Mouse (Mus musculus) T-cell, adult 2 months (primary cell): ENCODE measurements around the gene Nfic.

ENCODE experiments used
- DNase-seq: peaks from one replicate; pipeline ENCODE4 v3.0.0; 2022; ENCODE audit warnings: low spot score

Nfic gene

DNA sequence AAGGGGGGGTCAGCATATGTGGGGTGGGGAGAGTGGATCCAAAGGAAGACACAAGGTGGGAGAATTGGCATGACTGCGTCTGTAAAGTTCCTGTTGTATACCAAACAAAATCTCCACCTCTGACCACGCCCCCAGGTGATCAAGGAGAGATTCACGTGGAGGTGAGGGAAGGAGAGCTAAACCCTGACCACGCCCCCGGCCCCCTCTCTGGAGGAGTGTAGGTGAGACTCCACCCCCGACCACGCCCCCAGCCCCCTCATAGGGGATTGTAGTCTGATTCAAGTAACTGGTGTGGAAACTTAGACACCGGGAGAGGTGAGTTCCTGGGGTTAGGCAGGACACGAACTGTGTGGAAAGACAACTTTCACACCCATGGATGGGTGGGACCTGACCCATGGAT is 51.4 kb downstream of the Nfic start:
- no peak for DNase-seq

GRCm38 (mm10) chr10:81403511-81403910 is 51.9 kb downstream of the Nfic start:
- DNase-seq = no peak

GRCm38 (mm10) chr10:81402227-81402765 is 53.1 kb downstream of the Nfic start:
- no peak for DNase-seq

- DNase-seq = no peak
Observed at GRCm38 (mm10) chr10:81401521-81402226, 53.8 kb downstream of the Nfic start.

- no peak for DNase-seq
Observed at GRCm38 (mm10) chr10:81401205-81401520, 54.3 kb downstream of the Nfic start.

DNA sequence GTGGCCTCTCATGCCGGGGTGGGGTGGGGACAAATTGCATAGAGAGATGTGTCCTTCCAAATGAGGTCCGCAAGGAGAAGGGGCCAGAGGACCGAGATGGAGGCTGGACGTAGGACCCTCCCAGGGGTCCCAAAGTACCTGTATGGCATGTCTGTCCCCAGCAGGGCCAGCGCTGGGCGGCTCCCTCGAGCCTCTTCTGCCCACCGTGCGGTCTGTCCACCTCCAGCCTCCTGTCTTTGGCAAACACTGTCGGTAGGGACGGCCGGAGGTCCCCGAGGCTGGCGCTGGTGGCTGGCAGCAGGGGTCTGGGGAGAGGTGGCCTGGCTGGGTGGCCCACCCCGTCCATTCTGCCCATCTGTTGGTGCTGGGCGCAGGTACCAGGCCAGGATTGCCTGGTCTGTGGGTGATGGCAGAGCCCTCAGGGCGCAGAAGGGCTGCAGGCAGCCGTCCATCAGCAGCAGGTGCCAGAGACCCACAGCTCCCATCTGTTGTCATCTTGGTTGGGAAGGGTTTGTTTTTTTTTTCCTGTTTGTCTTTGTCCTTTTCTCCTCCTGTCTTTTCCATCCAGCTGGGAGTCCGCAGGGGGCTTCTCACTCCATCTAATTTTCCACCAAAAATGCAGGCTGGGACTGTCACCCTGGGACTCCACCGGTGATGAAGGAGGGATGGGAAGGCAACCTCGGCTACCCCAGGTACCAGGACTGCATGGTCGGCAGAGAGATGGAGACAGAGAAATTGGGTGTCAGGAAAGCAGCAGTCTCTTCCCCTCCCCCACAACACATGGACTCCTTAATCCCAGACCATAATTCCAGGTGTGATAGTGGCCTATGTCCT is 54.8 kb downstream of the Nfic start:
- DNase-seq = no peak

- DNase-seq = no peak
Observed at GRCm38 (mm10) chr10:81399798-81400308, 55.6 kb downstream of the Nfic start.

- no peak for DNase-seq
Observed at GRCm38 (mm10) chr10:81399296-81399695, 56.1 kb downstream of the Nfic start.

DNA sequence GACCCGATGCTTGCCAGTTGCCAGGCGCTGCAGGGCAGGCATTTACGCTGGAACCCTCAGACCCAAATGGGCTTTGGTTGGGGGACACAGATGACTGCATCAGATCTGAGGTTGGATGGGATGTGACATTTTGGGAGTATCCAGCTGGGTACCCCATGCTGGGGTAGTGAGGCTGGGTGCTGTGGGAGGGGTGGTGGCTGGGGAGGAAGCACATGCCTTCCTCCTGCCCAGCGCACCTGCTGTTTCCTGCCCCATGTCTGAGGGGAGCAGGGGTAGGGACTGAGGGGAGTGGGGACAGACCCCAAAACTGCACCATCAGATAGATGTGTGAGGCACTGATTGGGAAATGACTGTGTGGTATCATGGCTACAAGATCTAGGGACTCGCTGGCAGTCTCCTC is 58.7 kb downstream of the Nfic start:
- DNase-seq = no peak

DNA sequence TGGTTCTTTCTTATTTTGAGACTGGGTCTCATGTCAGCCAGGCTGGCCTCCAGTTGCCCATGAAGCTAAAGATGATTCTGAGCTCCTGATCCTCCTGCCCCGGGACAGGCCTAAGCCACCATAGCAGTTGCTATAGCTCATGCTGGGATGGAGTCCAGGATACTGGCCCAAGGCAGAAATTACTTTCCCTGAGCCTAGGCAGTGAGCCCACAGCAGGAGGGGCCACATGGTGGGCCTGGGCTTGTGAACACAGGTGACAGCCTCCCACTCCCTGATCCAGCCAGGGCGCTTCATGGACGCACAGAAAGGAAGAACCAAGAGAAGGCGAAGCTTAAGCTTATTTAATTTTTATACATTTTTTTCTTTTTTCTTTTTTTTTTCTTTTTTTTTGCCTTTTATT is 59.6 kb downstream of the Nfic start:
- DNase-seq = no peak

DNA sequence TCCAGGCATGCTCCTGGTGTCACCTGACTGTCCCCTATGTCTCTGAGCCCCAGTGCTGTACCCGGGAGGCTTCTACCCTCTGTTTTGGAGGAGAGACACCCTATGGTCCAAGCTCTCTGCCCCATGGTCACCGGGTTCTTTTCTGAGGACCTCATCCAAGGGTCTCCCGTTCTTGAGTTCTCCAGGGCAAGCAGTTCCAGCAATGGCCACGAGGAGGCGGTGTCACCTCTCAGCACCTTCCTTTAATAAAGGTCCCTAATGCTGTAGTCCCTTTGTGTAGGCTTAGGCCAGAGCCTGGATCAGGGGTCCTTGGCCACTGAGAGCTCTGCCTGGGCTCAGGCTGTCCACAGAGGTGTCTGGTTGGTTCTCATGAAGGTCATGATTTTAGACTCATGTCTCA is 60.3 kb downstream of the Nfic start:
- peak; percentile 60 for DNase-seq

DNA sequence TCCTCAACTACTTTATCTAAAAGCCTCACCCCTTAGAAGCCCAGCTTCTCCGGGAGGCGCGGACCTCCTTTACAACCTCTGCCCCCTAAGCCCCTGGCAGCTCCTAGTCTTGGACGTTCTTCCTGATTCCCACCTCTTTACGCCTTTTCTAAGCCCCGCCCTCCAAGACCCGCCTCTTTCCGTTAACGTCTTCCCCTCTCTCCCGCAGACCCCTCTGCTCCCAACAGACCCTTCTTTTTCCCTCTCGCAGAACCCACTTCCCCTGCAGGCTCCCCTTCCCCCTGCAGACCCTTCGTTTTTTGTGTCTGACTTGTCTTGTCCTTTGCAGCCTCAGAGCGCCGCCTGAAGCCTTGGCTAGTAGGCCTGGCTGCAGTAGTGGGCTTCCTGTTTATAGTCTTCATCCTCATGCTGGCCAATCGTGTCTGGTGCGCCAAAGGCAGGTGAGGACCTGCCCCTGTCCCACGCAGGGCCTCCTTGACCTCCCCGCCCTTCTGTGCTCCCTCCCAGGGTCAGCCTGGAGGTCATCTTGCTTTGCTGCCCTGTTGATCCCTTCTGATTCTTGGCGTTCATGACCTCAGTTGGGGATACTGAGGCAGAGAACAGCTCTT is 61.9 kb downstream of the Nfic start:
- no peak for DNase-seq

DNA sequence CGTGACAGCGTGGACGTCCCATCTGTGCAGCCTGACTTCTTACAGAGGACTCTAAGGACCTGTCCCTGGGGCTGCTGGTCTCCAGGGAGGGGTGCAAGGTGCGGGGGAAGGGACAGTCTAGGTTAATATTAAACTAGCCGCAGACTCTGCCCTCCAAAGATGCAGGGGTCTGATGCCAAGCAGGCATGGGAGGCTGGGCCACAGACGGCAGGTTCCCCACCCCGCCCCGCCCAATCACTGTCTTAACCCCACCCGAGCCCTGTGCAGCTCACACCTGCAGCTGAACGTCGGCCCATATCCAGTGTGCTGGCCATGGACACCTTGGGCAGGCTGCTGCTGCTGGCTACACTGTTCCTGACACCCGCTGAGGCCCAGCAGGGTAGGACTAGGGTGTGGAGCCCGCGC is 62.7 kb downstream of the Nfic start, which contains the start of gene Smim24:
Gene Smim24 (plus strand): TSS at position 271 of the 405 bp plus-strand sequence.
- no peak for DNase-seq

DNA sequence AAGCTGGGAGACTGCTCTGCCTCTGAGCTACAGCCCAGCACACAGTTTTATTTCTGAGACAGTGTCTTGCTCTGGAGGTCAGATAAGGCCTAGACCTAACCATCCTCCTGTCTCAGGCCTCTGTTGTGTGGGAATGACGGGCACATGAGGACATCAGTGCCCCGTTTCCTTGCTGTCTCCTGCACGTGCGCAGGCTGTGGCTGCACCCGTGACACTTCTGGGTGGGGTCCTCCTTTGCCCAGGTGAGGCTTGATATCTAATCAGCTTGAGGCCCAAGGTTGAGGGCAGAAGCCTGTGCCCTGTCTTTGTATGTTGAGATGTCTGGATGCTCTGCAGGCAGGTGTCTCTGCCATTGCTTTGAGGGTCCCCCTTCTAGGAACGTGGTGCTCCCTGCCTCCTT is 63.2 kb downstream of the Nfic start:
- no peak for DNase-seq

DNA sequence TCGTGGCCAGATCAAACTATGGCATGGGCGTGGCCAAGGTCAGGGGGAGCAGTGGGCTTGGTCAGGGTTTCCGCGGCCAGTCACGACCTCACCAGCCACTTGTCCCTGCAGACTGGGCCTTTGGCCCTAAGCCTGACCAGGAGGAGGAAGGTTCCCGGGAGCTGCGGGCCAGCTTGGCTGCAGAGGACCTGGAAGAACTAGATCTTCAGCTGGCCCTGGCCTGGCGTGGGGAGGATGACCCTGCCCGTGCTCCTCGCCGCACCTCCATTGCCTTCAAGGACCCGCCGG is 64.8 kb downstream of the Nfic start:
- no peak for DNase-seq

DNA sequence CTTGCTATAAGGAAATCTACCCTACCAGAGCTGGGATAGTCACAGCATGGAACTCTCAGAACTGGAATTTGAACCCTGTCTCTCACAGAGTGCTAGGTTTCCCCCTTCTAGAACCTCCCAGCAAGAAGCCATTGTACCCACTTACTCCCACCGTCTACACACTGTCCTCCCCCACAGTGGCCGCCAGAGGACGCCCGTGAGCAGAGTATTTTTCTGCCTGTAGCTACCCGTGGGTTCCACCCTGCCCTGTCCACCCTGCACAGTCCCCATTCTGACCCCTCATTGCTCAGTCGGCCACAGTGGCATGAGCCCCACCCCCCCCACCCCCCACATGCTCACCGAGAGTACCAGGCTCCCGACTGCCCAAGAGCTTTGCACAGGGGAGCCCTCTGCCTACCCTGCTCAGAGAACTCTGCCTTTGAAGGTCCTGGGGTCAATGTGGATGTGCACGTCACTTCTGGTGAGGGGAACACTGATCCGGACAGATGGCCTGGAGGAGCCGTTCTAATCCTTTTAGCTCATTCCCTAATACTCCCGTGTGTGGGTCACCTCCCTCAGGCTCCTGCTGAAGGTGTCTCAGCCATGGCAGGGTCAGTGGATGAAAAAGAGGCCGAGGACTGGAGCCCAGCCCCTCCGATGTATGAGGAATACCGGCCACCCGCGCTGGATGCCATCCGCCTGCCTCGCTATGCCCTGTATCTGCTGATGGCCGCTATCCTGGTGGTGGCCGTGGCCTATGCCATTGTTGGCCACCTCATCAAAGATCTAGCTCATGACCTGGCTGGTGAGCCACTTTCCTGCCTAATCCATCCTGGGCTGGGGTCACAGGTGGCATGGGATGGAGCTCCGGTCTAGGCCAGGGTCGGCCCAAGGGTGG is 65.4 kb downstream of the Nfic start:
- peak; percentile 66 for DNase-seq

DNA sequence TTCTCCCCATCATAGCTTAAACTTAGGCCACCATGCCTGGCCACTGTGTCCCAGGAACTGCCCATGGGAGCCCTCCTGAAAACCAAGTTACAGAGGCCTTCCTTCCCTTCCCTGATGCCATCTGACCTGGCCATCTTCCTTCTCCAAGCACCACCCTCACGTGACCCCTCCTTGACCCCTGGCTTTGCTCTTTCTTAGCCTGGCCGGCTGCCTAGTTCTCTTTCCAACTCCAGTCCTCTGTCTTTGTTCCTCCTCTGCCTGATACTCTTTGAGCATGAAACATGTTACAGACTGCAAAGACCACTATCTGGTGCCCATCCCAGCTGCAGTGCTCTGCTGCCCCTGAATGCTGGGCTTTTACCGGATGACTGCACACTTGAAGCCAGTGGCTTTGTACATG is 66.1 kb downstream of the Nfic start:
- no peak for DNase-seq

DNA sequence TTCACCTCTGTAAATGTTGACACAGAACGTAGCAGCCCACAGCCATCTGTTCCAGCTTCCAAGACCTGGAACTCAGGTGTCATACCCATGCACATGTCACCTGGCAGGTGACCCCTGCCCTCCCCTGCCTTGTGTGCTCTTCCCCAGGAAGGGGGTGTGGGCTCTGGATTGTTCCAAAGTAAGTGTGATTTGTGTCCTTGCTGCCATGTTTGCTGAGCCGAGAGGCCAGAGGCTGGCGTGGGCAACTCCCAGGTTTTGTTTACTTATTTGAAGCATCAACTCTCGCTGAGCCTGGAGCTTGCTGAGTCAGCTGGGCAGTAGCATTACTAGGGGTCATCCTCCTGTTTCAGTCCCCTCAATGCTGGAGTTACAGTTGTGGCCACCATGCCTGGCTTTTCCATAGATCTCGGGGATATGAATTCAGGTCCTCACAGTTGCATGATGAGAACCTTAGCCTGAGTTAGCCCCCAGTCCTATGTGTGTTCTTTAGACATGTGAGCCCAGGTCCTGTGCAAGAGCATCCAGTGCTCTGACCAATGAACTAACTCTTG is 66.9 kb downstream of the Nfic start, which contains the start of gene Gm48552:
Gene Gm48552 (plus strand): TSS at position 501 of the 551 bp plus-strand sequence.
- DNase-seq = no peak

DNA sequence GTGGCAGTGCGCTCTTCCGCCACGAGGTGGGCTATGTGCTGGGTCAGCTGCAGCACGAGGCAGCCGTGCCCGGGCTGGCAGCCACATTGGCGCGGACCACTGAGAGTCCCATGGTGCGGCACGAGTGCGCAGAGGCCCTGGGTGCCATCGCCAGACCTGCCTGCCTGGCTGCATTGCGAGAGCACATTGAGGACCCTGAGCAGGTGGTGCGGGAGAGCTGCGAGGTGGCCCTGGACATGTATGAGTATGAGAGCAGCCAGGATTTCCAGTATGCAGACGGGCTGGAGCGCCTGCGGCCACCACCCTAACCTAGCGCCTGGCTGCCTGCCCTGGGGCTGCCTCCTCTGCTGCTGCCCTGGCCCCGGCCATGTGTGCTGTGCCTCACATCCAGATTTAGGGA is 67.7 kb downstream of the Nfic start:
- no peak for DNase-seq

- no peak for DNase-seq
Observed at GRCm38 (mm10) chr10:81385603-81386306, 69.7 kb downstream of the Nfic start.

- DNase-seq = no peak
Observed at GRCm38 (mm10) chr10:81384605-81384982, 70.8 kb downstream of the Nfic start.
